Mouse (Mus musculus): Measurements from ENCODE around the gene Rassf2.

Gene Rassf2

DNA sequence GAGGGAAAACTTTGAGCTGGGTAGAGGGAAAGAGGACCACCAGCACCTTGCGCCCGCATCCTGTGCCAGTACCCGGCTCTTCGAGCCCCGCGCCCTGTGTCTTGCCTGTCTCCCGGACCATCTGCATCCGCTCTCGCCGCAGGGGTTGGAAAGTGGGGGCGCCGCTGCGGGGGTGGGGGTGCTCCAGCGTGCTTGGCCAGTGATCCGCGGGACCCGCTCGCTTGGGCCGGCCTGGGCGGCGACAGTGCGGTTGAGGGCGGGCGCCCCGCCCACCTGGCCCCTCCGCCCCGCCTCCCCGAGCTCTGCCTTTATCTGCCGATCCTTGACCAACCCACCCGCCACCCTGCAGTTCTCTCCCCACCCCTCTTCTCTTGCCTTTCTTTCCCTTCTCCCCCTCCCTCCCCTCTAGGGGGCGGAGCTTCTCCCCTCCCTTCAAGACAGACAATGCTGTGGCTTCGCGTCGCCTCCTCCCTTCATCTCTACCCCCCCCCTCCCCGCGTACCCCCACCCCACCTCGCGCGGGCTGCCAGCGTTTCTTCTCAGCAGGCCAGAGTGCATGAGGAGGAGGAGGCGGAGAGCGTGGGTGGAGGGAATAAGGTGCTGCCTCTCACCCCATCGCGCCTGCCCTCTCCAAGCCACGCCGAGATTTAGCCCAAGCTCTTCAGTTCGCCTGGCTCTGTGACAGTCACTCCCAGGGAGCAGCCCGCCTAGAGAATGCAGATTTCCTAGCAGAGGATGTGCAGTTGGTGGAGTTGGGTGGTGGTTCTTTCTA, at the start of gene Rassf2:
Gene Rassf2 (minus strand): TSS at position 613 of the 772 bp plus-strand sequence.
- DNase-seq (ENCODE audit: low spot score in 2 of 2), result peak; percentile 78 to 83

DNA sequence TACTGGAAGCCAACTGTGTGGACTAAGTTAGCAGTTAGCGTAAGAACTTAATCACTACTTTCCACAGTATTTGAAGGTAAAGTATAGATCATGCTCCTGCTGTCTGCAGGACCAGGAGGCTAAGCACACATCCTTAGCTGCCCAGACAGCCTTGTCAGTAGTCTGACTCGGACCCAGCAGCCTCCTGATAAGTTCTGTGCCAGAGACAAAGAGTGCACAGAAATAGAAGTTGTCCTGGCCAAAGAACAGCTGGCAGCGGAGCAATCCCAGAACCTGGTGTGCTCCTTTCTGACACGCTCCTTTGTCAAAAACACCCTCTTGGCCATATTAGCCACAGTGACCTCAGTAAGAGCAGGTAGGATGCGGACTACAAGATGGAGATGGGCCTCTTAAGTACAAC, 49.1 kb upstream of the Rassf2 start:
- DNase-seq (ENCODE audit: low spot score in 2 of 2), result peak; percentile 50 to 69

DNA sequence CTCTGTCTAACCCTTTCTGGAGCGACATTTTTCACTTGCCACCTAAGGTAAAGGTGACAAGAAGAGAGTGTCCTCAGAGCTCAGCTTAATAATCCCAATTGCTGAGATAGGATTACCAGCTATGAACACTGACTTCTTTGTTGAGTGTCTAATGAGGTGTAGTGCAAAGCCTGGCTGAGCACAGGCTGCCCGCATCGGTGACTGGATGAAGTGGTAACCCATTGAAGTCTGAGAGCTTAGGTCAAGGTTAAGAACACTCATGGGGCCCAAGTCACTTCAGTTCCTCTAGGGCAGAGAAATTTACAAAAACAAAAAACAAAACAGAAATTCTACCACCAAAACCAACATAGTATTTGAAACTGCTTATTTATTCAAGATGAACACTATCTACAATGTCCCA, 43.0 kb upstream of the Rassf2 start:
- DNase-seq (ENCODE audit: low spot score in 2 of 2), result no peak

DNA sequence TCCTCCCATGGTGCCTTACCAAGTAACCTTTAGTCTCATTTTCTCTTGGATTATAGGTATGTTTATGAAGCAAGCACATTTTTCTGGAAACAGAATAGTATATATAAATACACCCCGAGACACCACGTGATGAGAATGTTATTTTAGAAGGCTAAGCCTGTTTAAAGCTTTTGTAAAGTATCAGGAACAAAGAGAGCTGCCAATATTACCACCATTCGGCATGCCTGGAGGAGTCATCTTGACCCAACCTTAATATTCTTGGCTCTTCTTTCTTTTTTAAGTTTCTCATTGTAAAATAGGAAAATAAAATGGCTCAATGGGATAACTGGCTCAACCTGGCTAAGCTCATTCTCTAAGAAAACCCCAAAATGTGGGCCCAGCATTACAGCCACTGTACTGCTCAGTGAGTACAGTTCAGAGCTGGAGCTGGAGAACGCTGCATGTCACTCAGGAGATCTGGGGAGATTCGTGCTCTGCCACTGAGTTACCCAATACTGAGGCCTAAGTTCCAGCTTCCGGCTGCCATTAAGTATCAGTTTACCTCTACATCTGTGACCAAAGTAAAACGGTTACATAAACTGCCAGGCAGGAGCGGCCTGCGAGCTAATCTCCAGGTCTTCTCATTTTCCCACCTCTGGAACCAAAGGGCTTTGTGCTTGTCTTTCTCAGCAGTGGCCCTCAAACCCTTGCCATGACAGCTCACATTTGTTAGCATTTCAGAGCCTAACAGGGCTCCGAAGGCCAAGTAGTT, 40.1 kb upstream of the Rassf2 start:
- DNase-seq (ENCODE audit: low spot score in 2 of 2), result no peak

DNA sequence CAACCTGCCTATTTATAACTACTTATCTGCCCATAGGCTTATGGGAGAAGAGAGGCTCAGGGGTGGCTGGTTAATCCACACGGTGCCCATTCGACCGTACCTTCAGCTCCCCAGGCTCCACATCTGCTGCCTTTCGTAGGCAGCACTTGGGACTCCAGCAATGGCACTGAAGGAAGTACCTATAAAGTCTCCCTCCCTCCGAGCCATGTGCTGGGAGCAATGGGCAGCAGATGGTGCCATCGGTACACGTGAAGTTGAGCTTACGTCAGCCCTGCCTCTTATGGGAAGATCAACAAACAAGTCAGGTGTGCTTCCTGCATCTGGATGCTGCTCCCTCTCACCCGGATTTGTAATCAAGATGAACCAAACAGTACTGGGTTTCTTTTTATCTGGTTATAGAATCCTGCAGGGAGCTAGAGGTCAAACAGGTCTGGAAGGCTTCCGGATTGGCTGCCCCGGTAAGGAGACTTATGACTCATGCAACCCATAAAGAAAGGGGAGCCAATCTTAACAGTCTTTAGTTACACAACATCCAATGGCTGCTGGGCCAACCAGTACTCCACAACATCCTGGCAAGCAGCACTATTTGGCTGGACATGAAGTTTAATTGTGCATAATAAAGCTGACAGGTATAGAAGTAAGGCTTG, 34.2 kb upstream of the Rassf2 start:
- no peak for DNase-seq (ENCODE audit: low spot score in 2 of 2)

DNA sequence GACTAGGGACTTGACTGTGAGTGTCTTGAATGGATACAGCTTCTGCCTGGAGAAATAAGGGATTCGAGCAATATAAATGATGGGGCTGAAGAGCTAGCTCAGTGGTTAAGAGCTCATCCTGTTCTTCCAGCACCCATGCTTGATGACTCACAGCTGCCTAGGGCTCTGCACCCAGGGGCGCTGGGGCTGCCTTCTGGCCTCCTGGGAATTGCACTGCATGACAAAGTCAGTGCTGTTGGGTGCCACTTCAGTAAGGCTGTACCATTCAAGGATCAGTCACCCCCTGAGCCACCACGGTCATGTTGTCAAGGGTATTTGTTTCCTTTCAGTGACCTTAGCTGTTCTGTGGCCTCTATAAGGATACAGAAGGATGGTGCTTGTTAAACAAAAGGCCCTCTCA, 33.7 kb upstream of the Rassf2 start:
- no peak for DNase-seq (ENCODE audit: low spot score in 2 of 2)

DNA sequence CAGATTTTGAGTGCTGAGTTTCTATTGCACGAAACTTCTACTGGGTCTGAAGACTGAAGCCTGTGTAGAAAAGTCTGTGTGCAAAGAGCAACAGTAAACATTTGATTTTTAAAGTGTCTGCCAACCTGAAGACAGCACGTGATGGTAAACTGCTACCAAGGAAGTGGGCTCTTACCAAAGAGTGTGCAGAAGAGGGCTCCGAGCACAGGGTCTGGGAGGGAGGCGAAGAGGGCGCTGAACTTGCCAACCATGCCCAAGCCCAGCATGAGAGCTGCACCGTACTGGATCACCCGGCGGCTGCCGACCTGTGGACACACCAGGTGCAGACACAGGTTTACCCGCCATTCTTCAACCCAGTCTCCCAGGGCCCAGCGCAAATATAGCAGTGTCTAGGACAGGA, 31.8 kb upstream of the Rassf2 start:
- no peak for DNase-seq (ENCODE audit: low spot score in 2 of 2)

DNA sequence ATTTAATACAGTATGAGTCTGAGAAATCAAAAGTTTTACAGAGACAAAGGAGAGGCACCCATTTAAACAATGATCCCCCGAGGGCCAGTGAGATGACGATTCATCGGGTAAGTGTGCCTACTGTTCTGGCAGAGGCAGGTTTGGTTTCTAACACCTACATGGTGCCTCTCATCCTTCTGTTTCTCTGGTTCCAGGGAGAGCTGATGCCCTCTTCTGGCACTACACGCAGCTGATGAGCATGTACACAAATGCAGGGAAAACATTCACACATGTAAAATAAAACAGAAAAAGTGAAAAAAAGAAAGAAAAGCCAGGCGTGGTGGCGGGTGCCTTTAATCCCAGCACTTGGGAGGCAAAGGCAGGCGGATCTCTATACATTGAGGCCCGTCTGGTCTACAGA, 29.9 kb upstream of the Rassf2 start:
- no peak for DNase-seq (ENCODE audit: low spot score in 2 of 2)

DNA sequence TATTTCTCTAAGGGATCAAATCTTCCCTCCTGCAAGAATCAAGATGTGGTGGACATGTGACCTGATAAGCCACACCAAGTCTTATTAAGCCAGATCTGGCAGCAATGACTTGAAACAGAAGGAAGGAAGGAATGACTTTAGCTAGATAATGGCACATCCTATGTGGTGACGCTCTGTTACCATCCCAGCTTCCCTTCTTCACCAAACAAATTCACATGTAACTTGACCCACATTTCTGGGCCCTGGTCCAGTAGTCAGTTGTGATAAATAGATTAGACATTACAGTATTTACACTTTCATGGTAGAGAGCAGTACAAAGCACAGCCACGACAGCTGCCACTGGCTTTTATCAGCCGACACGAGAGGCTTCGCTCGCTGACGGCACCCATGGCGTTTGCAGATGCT, 25.3 kb upstream of the Rassf2 start:
- no peak for DNase-seq (ENCODE audit: low spot score in 2 of 2)

DNA sequence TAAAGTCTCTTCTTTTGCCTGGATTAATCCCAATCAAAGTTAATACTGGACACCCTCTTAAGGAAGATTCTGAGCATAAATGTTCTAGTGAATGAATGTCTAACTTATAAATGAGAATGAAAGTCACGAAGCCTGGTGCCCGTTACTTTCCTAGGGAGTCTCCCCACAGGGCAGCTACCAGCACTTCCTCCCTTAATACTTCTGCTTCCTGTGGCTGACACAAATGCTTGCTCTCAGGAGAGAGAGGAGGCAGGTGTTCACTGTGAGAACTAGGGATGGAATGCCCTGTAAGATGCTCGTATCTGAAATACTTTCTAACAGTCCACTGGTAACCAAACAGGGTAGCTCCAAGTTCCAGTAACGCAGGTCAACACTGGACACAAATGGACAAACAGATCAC, 23.8 kb upstream of the Rassf2 start:
- no peak for DNase-seq (ENCODE audit: low spot score in 2 of 2)

DNA sequence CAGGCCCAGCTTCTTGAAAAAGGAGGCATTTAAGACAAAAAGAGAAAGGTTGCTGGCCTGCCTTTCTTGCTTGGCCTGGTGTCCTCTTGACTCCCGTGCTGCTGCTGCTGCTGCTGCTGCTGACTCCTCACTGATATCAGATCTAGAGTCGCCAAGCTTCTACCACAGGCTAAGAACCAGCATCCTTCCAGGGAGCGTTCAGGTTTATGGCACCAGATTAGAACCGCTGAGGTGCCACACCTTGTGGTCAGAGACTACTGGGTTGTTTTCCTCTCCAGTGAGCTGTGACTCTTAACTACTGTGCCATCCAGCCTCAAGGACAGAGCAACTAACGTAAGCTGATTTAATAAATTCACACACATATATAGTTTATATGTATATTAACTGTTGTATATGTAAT, 21.7 kb upstream of the Rassf2 start:
- DNase-seq (ENCODE audit: low spot score in 2 of 2), result no peak

DNA sequence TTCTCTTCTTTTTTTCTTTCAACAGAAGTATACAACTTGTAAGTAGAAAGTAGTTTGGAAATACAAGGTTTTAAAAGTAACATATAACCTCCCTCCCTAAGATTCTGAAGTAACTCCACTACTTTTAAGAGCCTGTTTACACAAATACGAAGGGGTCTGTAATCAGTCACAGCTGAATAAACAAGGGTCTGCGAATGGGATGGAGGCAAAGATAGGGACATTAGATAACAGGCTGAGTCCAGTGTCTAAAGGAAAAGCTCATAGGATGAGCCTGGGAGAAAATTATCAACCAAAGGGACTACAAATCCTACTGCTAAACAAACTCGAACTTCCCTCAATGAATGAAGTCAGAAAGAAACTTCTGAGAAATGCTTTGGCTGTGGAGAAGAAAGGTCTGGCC, 19.9 kb upstream of the Rassf2 start:
- no peak for DNase-seq (ENCODE audit: low spot score in 2 of 2)

DNA sequence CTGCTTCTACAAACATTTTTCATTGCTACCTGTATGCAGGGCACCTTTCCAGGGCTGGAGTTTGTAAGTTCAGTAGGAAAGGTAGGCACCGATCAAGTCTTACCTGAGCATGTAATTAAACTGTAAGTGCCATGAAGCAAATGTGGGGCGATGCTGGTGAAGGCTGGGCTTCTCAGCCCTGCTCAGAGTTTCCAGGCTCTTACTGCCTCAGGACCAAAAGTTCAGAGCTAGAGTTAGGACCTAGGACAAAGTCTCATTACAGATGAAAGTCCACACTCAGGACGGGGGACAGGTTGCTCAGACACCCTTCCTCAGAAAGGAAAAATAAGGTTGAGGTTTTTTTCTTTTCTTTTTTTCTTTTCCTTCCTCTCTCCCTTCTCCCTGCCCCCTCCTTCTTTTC, 19.4 kb upstream of the Rassf2 start:
- no peak for DNase-seq (ENCODE audit: low spot score in 2 of 2)

DNA sequence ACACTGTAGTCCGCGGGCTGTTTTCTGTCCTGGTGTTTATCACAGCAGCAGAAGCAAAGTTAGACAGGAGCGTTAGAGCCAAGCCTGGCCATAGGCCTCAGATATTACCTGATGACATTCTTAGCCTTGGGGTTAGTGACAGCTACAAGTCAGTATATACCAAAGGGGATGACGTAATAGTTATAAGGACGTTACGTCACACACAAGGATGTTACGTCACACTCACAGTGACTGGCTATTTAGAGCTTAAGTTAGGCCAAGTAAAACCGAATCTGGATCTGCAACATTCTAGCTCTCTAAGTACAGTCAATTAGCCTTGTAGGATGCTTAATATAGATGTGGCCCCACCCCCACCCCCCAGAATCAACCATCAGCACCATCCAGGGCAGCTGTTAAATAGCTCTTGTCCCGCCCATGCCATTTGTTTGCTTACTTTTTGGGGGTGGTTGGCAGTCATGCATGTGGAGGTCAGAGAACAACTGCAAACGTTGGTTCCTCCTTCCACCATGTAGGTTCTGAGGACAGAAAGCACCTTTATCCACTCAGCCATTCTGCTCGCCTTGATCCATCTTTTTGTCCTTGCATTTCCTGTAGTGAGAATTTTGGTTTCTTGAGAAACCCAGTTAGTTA, 18.2 kb upstream of the Rassf2 start:
- DNase-seq (ENCODE audit: low spot score in 2 of 2), result no peak

DNA sequence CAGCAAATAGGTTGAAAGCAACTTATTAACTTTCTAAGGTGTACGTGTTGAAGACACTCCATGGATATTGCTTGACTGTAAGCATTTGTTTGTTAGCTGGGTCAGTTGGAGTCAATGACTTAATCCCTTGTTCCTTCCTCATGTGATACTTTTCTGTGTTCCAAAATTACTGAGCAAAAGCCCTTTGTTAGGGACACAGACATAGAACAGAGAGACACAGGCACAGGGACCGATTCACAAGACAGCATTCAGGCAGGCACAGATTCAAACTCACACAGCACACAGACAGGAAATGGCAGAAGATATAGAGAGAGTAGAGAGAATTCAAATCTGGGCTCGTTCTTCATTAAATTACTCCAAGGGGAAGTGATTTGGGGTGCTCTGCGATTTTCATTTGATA, 17.3 kb upstream of the Rassf2 start:
- no peak for DNase-seq (ENCODE audit: low spot score in 2 of 2)

DNA sequence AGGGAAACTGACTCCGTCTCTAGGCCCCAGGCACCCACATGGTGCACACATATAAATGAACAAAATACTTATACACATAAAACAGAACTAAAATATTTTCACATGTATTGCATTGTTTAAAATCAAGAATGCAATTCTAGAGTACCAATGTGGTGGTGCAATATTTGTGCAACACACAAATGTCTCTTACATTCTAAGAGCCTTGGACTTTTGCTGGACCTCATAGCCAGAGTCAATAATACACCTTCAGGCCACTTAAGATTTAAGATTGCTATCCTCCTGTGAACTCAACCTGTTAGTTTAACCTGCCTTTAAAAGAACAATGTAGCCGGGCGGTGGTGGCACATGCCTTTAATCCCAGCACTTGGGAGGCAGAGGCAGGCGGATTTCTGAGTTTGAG, 16.6 kb upstream of the Rassf2 start:
- no peak for DNase-seq (ENCODE audit: low spot score in 2 of 2)

DNA sequence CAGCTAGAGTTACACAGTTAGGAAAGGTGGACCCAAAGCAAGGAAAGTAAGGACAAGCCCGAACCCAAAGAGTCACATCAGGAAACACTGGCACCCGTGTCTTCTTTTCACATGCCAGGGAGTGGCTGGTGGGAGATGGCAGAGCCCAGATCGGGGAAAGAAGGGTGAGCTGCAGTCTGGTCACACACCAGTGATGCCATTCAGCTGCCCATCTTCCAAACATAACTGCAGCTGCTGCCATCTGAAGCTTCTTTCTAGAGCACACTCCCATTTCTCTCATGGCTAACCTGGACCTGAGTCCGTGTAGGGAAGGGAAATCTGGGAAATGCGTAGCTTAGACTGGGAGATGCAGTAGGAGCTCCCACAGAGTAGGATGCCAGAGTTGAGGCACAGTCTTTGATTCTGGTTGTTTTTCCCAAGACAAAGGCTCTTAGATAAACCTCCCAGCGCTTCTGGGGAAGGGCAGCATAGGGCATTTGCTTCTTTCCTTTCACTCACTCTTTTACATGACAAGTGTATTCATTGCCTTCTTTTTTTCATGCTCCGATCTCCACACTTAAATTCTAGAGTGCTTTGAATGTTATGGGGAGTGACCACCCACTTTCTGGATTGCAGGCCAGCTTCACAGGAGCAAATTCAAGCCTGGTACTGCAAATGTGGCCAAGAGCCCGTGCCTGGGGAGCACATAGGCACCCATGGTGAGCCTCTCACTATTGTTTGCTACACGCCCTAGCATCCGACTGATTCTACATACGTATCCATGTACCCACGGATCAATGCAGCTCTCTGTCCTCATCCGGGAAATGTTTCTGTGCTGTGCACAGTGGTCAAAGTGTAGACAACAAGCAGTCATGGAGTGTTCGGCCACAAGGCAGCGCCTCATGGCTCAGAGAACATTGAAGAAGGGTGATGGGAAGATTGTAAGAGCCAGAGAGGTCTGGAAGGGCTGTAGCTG, 14.5 kb upstream of the Rassf2 start:
- no peak for DNase-seq (ENCODE audit: low spot score in 2 of 2)

DNA sequence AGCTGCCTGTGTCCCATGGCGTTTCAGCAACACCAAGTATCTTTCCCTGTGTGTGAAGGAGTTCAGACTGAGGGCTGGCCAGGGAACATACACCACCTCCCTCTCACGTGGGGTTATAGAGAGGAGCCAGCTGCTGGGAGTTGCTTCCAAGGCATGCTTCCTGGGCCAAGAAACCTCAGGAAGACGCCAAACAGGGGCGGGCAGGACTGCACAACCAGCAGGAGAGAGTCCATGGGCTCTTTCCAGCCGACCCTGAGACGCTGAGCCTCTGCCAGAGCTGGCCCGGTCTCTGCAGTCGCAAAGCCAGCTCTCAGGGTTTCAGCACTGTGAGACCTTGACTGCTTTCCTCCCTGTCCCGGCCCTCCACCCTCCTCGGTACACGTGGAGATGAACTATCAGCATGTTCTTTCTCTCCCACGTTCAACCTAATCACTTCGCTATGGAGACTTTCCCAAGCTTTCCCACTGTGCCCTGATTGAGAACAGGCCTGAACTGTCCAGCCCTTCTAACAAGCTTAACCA, 13.1 kb upstream of the Rassf2 start:
- DNase-seq (ENCODE audit: low spot score in 2 of 2), result peak; percentile 92

DNA sequence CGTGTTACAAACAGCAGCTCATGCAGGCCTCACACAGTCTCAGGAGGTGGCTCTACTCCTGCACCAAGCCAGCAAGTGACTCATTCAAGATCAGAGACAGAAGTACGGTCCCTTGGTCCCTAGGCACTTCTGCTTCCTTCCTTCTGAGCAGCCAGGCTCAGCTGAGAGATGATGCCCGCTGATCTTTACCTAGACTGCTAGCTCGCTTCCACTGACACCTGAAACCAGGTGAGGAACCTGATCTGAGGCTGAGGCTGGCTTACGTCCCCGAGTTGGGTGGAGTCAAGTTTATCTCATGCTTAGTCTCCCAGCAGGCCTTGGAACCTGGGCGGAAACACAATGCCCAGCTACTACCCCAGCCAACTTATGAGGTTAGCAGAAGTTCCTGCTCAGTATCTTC, 9.8 kb upstream of the Rassf2 start:
- DNase-seq (ENCODE audit: low spot score in 2 of 2), result no peak

DNA sequence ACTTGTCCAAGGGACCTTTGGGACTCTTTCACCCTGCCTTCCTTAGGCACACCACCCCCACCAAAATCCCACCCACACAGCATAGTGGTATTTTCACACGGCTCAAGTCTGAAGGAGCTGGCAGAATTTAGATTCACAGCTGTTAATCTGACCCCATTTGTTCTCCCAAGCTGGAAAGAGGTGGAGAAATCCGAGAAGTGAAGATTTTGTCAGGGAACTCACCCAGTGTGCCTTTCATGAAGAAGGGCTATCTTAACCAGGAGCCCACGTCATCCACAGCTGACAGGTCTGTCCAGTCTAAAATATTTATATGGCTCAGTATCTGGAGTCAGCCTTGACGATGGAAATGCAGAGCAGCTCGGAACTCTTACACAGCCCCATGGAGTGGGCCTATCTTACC, 6.3 kb upstream of the Rassf2 start:
- peak; percentile 42 to 44 for DNase-seq (ENCODE audit: low spot score in 2 of 2)

DNA sequence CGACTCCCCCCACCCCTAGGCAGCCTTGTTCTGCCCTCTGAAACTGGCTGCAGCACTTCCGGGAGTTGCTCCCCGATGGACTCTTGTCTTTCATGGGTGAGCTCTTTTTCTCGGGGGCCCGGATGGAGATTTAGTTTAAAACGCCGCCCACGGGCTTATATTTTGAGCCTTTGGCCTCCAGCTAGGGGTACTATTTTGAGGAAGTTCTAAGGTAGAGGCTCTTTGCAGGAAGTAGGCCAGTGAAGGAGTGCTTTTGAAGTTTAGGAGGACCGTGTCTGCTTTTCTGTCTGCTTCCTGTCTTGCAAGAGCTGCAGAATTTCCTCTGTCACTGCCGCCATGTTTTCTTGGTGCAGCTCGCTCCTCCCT, 5.4 kb upstream of the Rassf2 start:
- DNase-seq (ENCODE audit: low spot score in 2 of 2), result no peak
